Mouse (Mus musculus): Measurements from ENCODE around the gene Ano4. TPM values are rescaled to one million over a fixed set of nuclear protein-coding genes. Genes with fewer than 3 reads are reported as not detected.

The Ano4 gene
- polyA plus RNA-seq, 1 experiment from 2014 or later = 7.5 TPM

- no peak overlapping the region for H3K9ac ChIP-seq (ENCODE audit: low read depth, low read length)
- H3K4me1 ChIP-seq (ENCODE audit: control insufficient read depth, insufficient read depth, low read length) = no peaks in the 10 kb centered on the region
- no peak overlapping the region for H3K27ac ChIP-seq (ENCODE audit: low read depth, low read length)
- H3K9me3 ChIP-seq (replicated peaks; ENCODE audit: control insufficient read depth, low read length) = no peaks in the 10 kb centered on the region
- no peaks in the 10 kb centered on the region for H3K36me3 ChIP-seq (ENCODE audit: control insufficient read depth, insufficient read depth, low read length)
- H3K4me2 ChIP-seq = no peak overlapping the region
- no peaks in the 10 kb centered on the region for H3K27me3 ChIP-seq (ENCODE audit: control insufficient read depth, insufficient read depth, low read length)
- no peak for ATAC-seq (replicated peaks; ENCODE audit: insufficient number of reproducible peaks, low FRiP score, low TSS enrichment)
- H3K4me3 ChIP-seq (ENCODE audit: low read depth, low read length) = no peak overlapping the region
- WGBS (ENCODE audit: insufficient replicate concordance) = 75% methylated on average over 2 of the region's 2 CpGs
These were observed 10.1 kb upstream of the Ano4 start for GRCm38 (mm10) chr10:89354639-89355038.

DNA sequence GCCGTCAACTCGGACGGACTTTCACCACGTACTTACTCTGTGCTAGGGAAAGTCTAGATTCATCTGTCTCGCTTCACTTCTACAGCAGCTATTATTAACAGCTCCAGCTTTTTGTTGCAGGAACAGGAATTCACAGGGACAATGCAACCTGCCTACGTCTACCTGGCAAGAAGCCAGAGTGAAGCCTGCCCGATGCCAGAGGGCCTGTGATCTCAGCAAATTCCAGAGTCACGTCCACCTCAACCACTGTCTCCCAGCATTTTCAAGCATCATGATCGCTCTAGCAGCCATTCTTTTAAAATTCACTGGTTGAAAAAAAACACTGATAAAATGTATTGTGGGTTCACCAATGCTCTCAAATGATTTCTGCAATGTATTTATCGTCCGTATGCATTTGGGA, 6.9 kb upstream of the Ano4 start:
- ATAC-seq (replicated peaks; ENCODE audit: insufficient number of reproducible peaks, low FRiP score, low TSS enrichment) = no peak
- Histone ChIP-seq H3K27me3 (ENCODE audit: control insufficient read depth, insufficient read depth, low read length) (no peaks in the 10 kb centered on the region), H3K9me3 (replicated peaks; ENCODE audit: control insufficient read depth, low read length) (no peaks in the 10 kb centered on the region), H3K9ac (ENCODE audit: low read depth, low read length) (no peak overlapping the region), H3K4me3 (ENCODE audit: low read depth, low read length) (no peak overlapping the region), H3K4me2 (no peak overlapping the region), H3K4me1 (ENCODE audit: control insufficient read depth, insufficient read depth, low read length) (no peaks in the 10 kb centered on the region), H3K36me3 (ENCODE audit: control insufficient read depth, insufficient read depth, low read length) (no peaks in the 10 kb centered on the region), H3K27ac (ENCODE audit: low read depth, low read length) (no peak overlapping the region)
- 74% methylated on average over 11 of the region's 11 CpGs for WGBS (ENCODE audit: insufficient replicate concordance)

DNA sequence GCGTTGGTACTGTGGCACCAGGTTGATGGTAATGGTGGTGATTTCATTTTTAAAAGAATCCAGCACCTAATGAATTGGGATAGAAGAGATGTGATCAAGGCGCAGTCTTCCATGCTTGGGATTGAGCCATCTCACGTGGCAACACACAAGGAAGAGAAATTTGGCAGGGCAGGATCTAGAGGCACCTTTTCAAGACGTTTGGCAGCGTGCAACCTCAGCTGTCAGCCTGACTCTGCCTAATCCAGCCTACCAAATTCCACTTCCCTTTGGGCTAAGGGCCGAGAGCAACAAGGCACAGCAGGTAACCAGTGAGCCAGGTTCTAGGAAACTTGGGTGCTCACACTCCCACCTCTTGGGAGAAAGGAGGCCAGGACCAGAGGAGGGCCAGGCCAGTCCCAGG, 1.0 kb upstream of the Ano4 start:
- H3K4me1 ChIP-seq (ENCODE audit: control insufficient read depth, insufficient read depth, low read length) = peaks cover 13% of the 10 kb centered on the region
- no peak overlapping the region for H3K9ac ChIP-seq (ENCODE audit: low read depth, low read length)
- no peaks in the 10 kb centered on the region for H3K36me3 ChIP-seq (ENCODE audit: control insufficient read depth, insufficient read depth, low read length)
- peaks cover 9% of the 10 kb centered on the region; the same call in 1 of the 2 replicates for H3K27me3 ChIP-seq (ENCODE audit: control insufficient read depth, insufficient read depth, low read length)
- no peak overlapping the region for H3K4me3 ChIP-seq (ENCODE audit: low read depth, low read length)
- no peak overlapping the region for H3K27ac ChIP-seq (ENCODE audit: low read depth, low read length)
- H3K9me3 ChIP-seq (replicated peaks; ENCODE audit: control insufficient read depth, low read length) = no peaks in the 10 kb centered on the region
- peak overlapping the region; percentile 90 for H3K4me2 ChIP-seq
- no peak for ATAC-seq (replicated peaks; ENCODE audit: insufficient number of reproducible peaks, low FRiP score, low TSS enrichment)
- WGBS (ENCODE audit: insufficient replicate concordance) = 60% methylated on average over 6 of the region's 6 CpGs

DNA sequence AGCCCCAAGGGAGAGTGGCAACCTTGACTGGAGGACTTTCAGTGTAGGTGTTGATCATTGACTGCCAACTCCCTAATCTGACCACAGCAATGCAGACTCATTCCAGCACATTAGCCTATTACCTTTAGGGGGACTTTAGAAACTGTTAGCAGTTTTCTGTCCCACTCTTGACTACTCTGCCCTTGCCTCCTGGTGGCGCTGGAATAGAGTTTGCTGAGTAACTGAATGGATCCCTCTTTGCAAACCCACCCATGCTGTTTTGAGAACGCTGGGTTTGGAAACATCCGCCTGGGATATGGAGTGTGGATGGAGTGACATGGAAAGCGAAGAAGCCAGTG, 603 bp upstream of the Ano4 start:
- peak overlapping the region; percentile 90 for H3K4me2 ChIP-seq
- ATAC-seq (replicated peaks; ENCODE audit: insufficient number of reproducible peaks, low FRiP score, low TSS enrichment) = peak; percentile 29
- H3K4me3 ChIP-seq (ENCODE audit: low read depth, low read length) = peak overlapping the region; percentile 69
- H3K9me3 ChIP-seq (replicated peaks; ENCODE audit: control insufficient read depth, low read length) = no peaks in the 10 kb centered on the region
- H3K27me3 ChIP-seq (ENCODE audit: control insufficient read depth, insufficient read depth, low read length) = peaks cover 9% of the 10 kb centered on the region; the same call in 1 of the 2 replicates
- H3K27ac ChIP-seq (ENCODE audit: low read depth, low read length) = no peak overlapping the region
- no peak overlapping the region; the same call in 1 of the 2 replicates for H3K9ac ChIP-seq (ENCODE audit: low read depth, low read length)
- WGBS (ENCODE audit: insufficient replicate concordance) = 48% methylated on average over 4 of the region's 4 CpGs
- no peaks in the 10 kb centered on the region for H3K36me3 ChIP-seq (ENCODE audit: control insufficient read depth, insufficient read depth, low read length)
- peaks cover 13% of the 10 kb centered on the region for H3K4me1 ChIP-seq (ENCODE audit: control insufficient read depth, insufficient read depth, low read length)

GRCm38 (mm10) chr10:89344132-89344490, 451 bp downstream of the Ano4 start:
- Histone ChIP-seq H3K4me1 (ENCODE audit: control insufficient read depth, insufficient read depth, low read length) (peaks cover 13% of the 10 kb centered on the region), H3K4me2 (peak overlapping the region; percentile 90), H3K4me3 (ENCODE audit: low read depth, low read length) (peak overlapping the region; percentile 69), H3K36me3 (ENCODE audit: control insufficient read depth, insufficient read depth, low read length) (no peaks in the 10 kb centered on the region), H3K9me3 (replicated peaks; ENCODE audit: control insufficient read depth, low read length) (no peaks in the 10 kb centered on the region), H3K27me3 (ENCODE audit: control insufficient read depth, insufficient read depth, low read length) (peaks cover 9% of the 10 kb centered on the region; the same call in 1 of the 2 replicates), H3K9ac (ENCODE audit: low read depth, low read length) (peak overlapping the region; percentile 81), H3K27ac (ENCODE audit: low read depth, low read length) (peak overlapping the region; percentile 79)
- ATAC-seq (replicated peaks; ENCODE audit: insufficient number of reproducible peaks, low FRiP score, low TSS enrichment) = peak; percentile 43; the same call in 1 of the 2 replicates
- 7% methylated on average over 4 of the region's 4 CpGs for WGBS (ENCODE audit: insufficient replicate concordance)

GRCm38 (mm10) chr10:89343716-89344115, 846 bp downstream of the Ano4 start:
- no peak overlapping the region for H3K9ac ChIP-seq (ENCODE audit: low read depth, low read length)
- WGBS (ENCODE audit: insufficient replicate concordance) = 5% methylated on average over 8 of the region's 8 CpGs
- no peak; the same call in 1 of the 2 replicates for ATAC-seq (replicated peaks; ENCODE audit: insufficient number of reproducible peaks, low FRiP score, low TSS enrichment)
- no peaks in the 10 kb centered on the region for H3K36me3 ChIP-seq (ENCODE audit: control insufficient read depth, insufficient read depth, low read length)
- H3K4me1 ChIP-seq (ENCODE audit: control insufficient read depth, insufficient read depth, low read length) = peaks cover 13% of the 10 kb centered on the region
- H3K4me3 ChIP-seq (ENCODE audit: low read depth, low read length) = peak overlapping the region; percentile 69
- no peaks in the 10 kb centered on the region for H3K9me3 ChIP-seq (replicated peaks; ENCODE audit: control insufficient read depth, low read length)
- peak overlapping the region; percentile 90 for H3K4me2 ChIP-seq
- H3K27me3 ChIP-seq (ENCODE audit: control insufficient read depth, insufficient read depth, low read length) = peaks cover 9% of the 10 kb centered on the region; the same call in 1 of the 2 replicates
- H3K27ac ChIP-seq (ENCODE audit: low read depth, low read length) = peak overlapping the region; percentile 79

GRCm38 (mm10) chr10:89330261-89330660, 14.3 kb downstream of the Ano4 start:
- 80% methylated on average over 1 of the region's 1 CpGs for WGBS (ENCODE audit: insufficient replicate concordance)
- no peak for ATAC-seq (replicated peaks; ENCODE audit: insufficient number of reproducible peaks, low FRiP score, low TSS enrichment)
- Histone ChIP-seq H3K9me3 (replicated peaks; ENCODE audit: control insufficient read depth, low read length) (no peaks in the 10 kb centered on the region), H3K36me3 (ENCODE audit: control insufficient read depth, insufficient read depth, low read length) (no peaks in the 10 kb centered on the region), H3K4me1 (ENCODE audit: control insufficient read depth, insufficient read depth, low read length) (no peaks in the 10 kb centered on the region), H3K27me3 (ENCODE audit: control insufficient read depth, insufficient read depth, low read length) (no peaks in the 10 kb centered on the region), H3K4me3 (ENCODE audit: low read depth, low read length) (no peak overlapping the region), H3K9ac (ENCODE audit: low read depth, low read length) (no peak overlapping the region), H3K4me2 (no peak overlapping the region), H3K27ac (ENCODE audit: low read depth, low read length) (no peak overlapping the region)

GRCm38 (mm10) chr10:89329806-89330205, 14.8 kb downstream of the Ano4 start:
- Histone ChIP-seq H3K4me2 (no peak overlapping the region), H3K27ac (ENCODE audit: low read depth, low read length) (no peak overlapping the region), H3K9me3 (replicated peaks; ENCODE audit: control insufficient read depth, low read length) (no peaks in the 10 kb centered on the region), H3K36me3 (ENCODE audit: control insufficient read depth, insufficient read depth, low read length) (no peaks in the 10 kb centered on the region), H3K27me3 (ENCODE audit: control insufficient read depth, insufficient read depth, low read length) (no peaks in the 10 kb centered on the region), H3K4me3 (ENCODE audit: low read depth, low read length) (no peak overlapping the region), H3K4me1 (ENCODE audit: control insufficient read depth, insufficient read depth, low read length) (no peaks in the 10 kb centered on the region), H3K9ac (ENCODE audit: low read depth, low read length) (no peak overlapping the region)
- 76% methylated on average over 8 of the region's 8 CpGs for WGBS (ENCODE audit: insufficient replicate concordance)
- no peak for ATAC-seq (replicated peaks; ENCODE audit: insufficient number of reproducible peaks, low FRiP score, low TSS enrichment)

- 71% methylated on average over 8 of the region's 8 CpGs for WGBS (ENCODE audit: insufficient replicate concordance)
- Histone ChIP-seq H3K4me1 (ENCODE audit: control insufficient read depth, insufficient read depth, low read length) (no peaks in the 10 kb centered on the region), H3K36me3 (ENCODE audit: control insufficient read depth, insufficient read depth, low read length) (no peaks in the 10 kb centered on the region), H3K9ac (ENCODE audit: low read depth, low read length) (no peak overlapping the region), H3K4me3 (ENCODE audit: low read depth, low read length) (no peak overlapping the region), H3K4me2 (no peak overlapping the region), H3K27me3 (ENCODE audit: control insufficient read depth, insufficient read depth, low read length) (no peaks in the 10 kb centered on the region), H3K27ac (ENCODE audit: low read depth, low read length) (no peak overlapping the region), H3K9me3 (replicated peaks; ENCODE audit: control insufficient read depth, low read length) (no peaks in the 10 kb centered on the region)
- no peak for ATAC-seq (replicated peaks; ENCODE audit: insufficient number of reproducible peaks, low FRiP score, low TSS enrichment)
These were observed 15.7 kb downstream of the Ano4 start for GRCm38 (mm10) chr10:89328876-89329275.

All from heart, embryonic 11.5 days (tissue).